Mouse (Mus musculus) left cerebral cortex, adult 2 months (tissue): ENCODE results near the gene Txndc8. TPM values are rescaled to one million over a fixed set of nuclear protein-coding genes. Genes with fewer than 3 reads are reported as not detected.
A peak's percentile ranks its signal among the peaks of the same experiment; 100 is the strongest.

Source experiments
- DNase-seq, 2 experiments: peaks; one replicate each; pipeline ENCODE4 v3.0.0; 2021 to 2022; ENCODE audit warnings: low spot score in 2 of 2, mixed read lengths in 1 of 2; ENCODE audit errors: extremely low spot score in 1 of 2
- H3K27ac ChIP-seq: fragments of 200-600 bp; 2 replicates; pipeline ENCODE4 v1.8.1; 2022
- H3K4me3 ChIP-seq: fragments of 200-600 bp; 2 replicates; pipeline ENCODE4 v1.8.1; 2022
- CTCF ChIP-seq: fragments of 200-600 bp; IDR thresholded peaks from 2 replicates; pipeline ENCODE4 v1.8.1; 2022; ENCODE audit warnings: antibody characterized with exemption, mild to moderate bottlenecking, moderate library complexity
- intact Hi-C: fragments of 180-260 bp; cut with DNase I; formaldehyde crosslinking; loops from one replicate; pipeline ENCODE4 v1.15.1; 2025
- total RNA-seq, 2 experiments: library from RNA; stranded (reverse); gene quantifications; 2 replicates each; pipeline ENCODE4 v1.2.3; 2021

The Txndc8 gene
- total RNA-seq, 2 experiments from 2014 or later: not detected

DNA sequence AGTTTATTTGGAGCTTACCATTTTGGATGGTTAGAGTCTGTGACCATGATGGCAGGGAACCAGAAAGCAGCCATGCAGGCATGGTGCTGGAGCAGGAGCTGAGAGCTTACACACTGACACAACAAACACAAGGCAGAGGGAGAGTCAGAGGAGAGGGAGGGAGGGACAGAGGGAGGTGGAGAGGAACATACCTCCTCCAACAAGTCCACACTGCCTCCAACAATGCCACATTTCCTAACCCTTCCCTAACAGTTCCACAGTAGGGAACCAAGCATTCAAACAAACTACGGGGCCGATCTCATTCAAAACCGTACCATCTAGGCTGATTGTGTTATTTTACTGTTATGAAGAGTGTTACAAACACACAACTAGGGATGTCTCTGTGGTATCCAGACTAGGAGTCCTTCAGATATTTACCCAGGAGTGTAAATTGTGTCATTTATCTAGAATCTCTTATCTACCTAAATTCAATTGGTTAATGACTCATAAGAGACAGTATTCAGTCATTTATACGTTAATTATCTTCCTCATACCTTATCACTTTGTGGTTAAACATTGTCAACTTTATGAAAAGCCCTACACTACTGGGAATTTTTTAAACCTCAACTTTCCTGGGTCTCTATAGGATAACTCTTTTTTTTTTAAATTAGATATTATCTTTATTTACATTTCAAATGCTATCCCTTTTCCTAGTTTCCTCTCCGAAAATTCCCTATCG is 34.4 kb downstream of the Txndc8 start:
- Histone ChIP-seq H3K27ac (no peak overlapping the region), H3K4me3 (no peak overlapping the region)
- intact Hi-C loops: loop anchor here (10.0 kb wide), 1 partner anchor 280 kb away; no protein-coding TSS in a partner anchor
- DNase-seq: no peak
- TF ChIP-seq CTCF: no peak

DNA sequence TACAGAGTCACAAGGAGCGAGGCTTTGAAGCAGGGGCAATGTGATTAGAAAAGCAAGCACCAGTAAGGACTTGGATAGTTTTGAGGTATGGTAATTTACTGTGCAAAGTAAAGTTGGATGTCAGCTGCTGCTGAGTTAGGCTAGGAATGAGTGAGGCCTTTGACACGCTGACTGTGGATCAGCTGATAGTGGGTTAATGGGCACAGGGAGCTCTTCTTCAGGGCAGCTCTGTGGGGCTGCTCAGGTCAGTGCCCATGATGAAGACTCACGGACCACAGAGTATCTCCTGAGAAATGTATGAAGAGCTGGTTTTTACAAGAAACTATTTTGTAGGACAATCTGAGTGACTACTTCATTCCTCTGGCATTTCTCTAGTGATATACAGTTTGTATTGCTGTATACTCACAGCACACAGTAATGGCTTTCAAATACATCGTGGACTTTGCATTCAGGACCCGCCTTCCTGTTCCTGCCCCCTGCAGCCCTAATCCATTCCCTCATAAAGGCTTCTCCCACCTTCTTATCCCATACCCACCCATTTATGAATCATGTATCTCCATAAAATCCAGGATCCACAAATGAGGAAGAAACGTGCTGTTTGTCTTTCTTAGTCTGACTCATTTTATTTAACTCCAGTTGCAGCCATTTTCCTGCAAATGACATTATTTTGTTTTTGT is 35.2 kb downstream of the Txndc8 start:
- Histone ChIP-seq H3K27ac (no peak overlapping the region), H3K4me3 (no peak overlapping the region)
- no peak for DNase-seq
- no peak for TF ChIP-seq CTCF
- intact Hi-C loops: loop anchor here (10.0 kb wide), 1 partner anchor 281 kb away; no protein-coding TSS in a partner anchor

DNA sequence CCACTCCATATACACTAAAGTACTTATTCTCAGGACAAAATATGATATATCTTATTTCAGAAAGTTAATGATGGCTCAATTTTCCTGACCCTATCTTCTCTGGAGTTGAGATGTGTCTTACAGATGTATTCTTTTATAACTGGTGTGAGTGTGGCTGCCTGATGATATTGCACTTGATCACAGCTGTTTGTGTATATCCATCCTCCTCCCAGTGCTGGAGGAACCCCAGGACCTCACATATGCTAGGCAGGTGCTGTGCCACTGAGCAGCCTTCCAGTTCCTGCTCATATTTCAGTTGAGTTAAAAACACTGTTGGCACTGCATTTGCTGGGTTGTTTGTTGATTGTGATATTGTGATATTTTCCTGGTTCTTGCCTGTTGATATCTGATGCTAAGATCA is 38.6 kb downstream of the Txndc8 start:
- no peak overlapping the region for H3K27ac ChIP-seq
- no peak for DNase-seq
- no peak overlapping the region for H3K4me3 ChIP-seq
- TF ChIP-seq CTCF: no peak
- intact Hi-C loops: loop anchor here (10.0 kb wide), 1 partner anchor 285 kb away; no protein-coding TSS in a partner anchor

DNA sequence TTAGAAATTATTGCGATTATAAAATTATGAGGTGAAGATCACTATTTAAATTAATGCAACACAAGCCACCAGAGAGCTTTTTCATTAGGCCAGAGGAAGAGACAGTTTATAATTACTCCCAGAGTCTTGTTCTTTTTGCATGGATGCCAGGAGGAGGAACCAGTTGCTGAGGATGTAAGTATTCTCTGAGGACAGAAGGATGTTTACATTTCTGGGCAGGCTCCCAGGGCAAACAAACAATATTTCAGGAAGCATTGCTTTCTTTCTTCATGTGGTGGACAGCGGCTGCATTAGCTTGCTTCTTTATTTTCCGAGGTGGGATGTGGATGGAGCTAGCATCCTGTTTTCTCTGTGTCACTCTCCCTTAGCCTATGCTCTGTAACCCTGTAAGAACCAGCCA is 41.7 kb downstream of the Txndc8 start:
- no peak for DNase-seq
- intact Hi-C loops: no loop called here
- Histone ChIP-seq H3K4me3 (no peak overlapping the region), H3K27ac (no peak overlapping the region)
- no peak for TF ChIP-seq CTCF

DNA sequence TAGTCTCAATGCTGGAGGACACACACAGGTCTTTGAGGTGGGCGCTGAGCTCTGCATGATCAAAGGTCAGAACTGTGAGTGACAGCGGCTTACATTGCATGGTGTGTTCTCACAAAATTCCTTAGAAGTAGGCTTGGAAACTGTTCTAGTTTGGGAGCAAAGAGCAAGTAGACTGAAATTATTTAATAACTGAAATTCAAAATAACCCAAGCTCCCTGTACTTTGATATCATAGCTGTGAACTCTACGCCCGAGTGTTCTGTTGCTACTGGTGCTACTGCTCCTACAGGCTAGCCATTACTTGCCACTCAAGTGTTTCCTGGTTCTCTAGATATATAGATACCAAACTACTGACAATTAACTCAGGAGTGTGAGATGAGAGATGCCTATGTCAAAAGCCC is 43.4 kb downstream of the Txndc8 start:
- intact Hi-C loops: no loop called here
- TF ChIP-seq CTCF: no peak

DNA sequence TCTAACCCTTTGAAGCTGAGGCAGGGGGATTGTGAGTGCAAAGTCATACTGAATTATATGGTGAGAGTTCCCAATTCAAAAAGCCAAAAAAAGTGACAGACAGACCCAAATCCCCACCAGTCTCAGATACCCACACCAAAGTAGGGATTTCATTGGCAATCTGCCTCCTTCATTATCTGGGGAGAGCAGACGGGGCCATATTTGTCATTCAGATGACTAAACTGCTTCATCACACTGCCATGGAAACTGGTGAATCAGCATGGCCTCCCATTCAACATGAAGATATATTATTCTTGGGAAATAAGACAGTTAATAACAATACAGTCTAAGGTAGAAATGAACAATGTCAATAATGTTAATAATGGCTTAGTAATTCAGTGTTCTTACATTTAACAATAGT is 44.8 kb downstream of the Txndc8 start:
- Histone ChIP-seq H3K4me3 (no peak overlapping the region), H3K27ac (no peak overlapping the region)
- intact Hi-C loops: no loop called here
- TF ChIP-seq CTCF: no peak
- no peak for DNase-seq

More for the DNA sequence above, 43.4 kb downstream of the Txndc8 start:
- no peak overlapping the region for H3K4me3 ChIP-seq
- no peak for DNase-seq
- H3K27ac ChIP-seq: no peak overlapping the region

DNA sequence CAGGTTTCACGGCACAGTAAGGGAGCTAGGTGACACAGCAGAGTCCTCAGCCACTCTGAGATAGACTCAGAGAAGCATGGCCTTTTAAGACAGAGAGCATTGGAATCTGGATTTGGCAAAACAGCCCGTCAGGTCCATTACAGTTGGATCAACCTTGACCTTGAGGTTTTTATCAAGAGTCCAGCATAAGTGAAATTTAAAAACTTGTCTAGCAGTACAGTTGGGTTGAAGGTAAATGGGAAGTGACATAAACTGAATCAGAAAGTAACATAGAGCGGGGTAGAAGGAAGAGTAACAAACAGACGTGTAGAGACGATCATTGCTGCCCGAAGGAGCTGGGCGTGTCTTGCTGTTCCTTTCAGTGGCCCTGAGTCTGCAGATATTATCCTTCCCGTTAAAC is 49.9 kb downstream of the Txndc8 start:
- intact Hi-C loops: loop anchor here (10.0 kb wide), 1 partner anchor 956 kb away; the partner anchor contains the start of gene Ecpas
- no peak for DNase-seq

DNA sequence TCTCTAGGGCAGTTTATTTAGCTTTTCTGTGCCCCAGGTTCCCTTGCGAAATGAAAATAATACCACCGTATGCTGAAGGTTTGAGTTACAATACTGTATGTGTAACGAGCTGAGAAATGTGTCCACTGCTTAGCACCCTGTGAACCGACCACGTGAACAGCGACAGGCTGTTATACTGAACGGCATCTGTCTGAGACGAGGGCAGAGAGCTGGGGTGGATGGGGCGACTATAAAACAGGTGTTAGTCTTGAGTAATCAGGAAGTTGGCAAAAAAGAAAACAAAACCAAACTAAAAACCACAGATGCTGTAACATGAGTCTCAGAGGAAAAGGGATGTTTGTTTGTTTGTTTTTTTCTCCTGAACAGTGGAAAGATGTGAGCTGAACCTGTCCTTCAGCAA is 50.8 kb downstream of the Txndc8 start:
- Histone ChIP-seq H3K4me3 (no peak overlapping the region), H3K27ac (no peak overlapping the region)
- TF ChIP-seq CTCF: no peak
- DNase-seq: no peak
- intact Hi-C loops: loop anchor here (10.0 kb wide), 1 partner anchor 957 kb away; the partner anchor contains the start of gene Ecpas

More for the DNA sequence above, 49.9 kb downstream of the Txndc8 start:
- TF ChIP-seq CTCF: no peak
- no peak overlapping the region for H3K27ac ChIP-seq
- no peak overlapping the region for H3K4me3 ChIP-seq

DNA sequence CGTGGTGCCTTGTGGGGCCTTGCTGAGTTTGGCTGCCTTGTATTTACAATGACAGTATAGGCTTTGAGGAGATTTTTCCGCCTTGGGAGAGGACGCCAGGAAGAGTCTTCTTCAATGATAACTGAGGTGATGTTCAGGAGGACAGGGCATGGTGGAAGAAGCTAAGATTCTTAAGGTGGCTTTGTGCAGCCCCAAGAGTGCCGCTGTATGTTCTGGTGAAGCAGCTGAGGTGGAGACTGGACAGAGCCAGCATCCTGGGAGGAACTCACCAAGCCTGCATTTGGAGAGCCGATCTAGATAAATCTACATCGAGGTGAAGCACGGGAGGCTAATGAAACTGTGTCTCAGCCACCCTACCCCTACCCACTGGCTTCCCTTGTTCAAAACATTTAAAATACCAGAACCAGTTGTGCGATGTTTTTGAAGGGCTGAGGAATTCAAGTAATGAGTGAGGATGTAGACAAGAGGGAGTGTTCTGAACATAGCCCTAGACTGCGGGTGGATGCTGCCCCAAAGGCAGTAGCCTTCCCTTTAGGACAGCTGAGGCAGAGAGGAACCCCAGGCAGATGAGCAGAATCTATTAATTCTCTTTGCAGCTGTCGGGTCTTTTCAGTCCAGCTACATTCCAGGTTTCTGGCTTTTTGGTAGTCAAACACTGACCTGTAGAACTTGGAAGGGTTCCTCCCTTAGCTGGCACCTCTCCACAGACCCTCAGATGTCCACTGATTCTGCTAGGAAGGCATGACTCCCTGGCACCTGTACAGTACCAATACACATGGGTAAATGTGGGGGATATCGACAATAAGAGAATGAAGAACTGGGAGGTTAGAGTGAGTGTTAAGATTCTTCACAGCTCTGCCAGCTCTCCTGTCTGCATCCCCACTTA is 51.5 kb downstream of the Txndc8 start:
- DNase-seq: no peak
- Histone ChIP-seq H3K4me3 (peak overlapping the region; percentile 69), H3K27ac (peak overlapping the region; percentile 91)
- no peak for TF ChIP-seq CTCF
- intact Hi-C loops: loop anchor here (10.0 kb wide), 1 partner anchor 957 kb away; the partner anchor contains the start of gene Ecpas

DNA sequence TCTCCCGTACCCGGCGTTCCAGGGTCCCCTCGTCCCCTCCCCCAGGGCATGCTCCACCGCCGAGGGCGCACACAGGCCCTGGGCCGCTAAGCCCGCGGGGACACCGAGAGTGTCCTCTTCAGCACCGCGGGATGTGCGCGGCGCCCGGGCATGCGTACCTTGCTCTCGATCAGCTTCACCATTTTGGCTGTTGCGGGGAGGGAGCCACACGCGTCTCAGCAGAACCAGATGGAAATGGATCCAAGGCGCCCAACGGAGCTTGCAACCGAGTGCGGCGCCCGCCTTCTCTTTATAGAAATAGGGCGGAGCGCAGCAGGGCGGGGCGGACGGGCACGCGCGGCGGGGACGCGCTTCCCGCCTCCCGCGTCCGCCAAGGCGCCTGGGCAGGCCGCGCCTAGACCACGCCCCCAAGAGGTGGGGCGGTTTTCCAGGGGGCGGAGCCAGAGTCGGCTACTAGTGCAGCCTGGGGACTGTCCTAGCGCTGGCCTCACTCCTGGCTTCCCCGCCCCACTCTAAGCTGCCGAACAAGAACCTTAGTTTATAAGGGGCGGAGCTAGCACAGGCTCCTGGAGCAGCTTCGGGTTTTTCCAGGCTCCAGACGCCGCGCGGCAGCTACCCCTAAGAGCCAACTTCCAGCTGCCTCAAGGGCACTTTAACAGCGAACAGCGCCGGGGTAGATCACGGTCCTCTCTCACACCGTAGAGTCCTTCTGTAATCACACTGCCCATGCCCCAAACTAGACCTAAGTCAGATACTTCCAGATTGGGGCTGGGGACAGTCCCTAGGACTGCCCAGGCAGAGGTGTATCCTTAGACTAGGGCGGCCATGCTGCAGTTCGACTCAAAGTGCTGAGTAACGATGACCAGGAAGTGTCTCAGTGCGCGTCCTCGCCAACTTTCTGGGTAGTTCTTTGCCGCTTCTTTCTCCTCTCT is 52.6 kb downstream of the Txndc8 start, which contains the start of gene Txn1:
TSS of gene Txn1 (minus strand) at position 383 of the 932 bp plus-strand sequence.
- intact Hi-C loops: loop anchor here (10.0 kb wide), 1 partner anchor 959 kb away; the partner anchor contains the start of gene Ecpas
- peak; percentile 94 to 97 for DNase-seq
- TF ChIP-seq CTCF: no peak; the same call in 1 of the 2 replicates
- Histone ChIP-seq H3K4me3 (peak within 1 kb of the TSS; percentile 69), H3K27ac (peak within 1 kb of the TSS; percentile 95)
